Mouse (Mus musculus) neutrophil, adult 83 days (primary cell): Measurements from ENCODE around the gene Ptprm. TPM values are rescaled to one million over a fixed set of nuclear protein-coding genes. Genes with fewer than 3 reads are reported as not detected.

Experiments used
- total RNA-seq, 2 experiments: library from RNA; stranded (reverse); gene quantifications; one replicate each; pipeline ENCODE4 v1.2.4; 2023

Ptprm gene
- total RNA-seq = under 1 TPM; 0.33 to 0.53 TPM

DNA sequence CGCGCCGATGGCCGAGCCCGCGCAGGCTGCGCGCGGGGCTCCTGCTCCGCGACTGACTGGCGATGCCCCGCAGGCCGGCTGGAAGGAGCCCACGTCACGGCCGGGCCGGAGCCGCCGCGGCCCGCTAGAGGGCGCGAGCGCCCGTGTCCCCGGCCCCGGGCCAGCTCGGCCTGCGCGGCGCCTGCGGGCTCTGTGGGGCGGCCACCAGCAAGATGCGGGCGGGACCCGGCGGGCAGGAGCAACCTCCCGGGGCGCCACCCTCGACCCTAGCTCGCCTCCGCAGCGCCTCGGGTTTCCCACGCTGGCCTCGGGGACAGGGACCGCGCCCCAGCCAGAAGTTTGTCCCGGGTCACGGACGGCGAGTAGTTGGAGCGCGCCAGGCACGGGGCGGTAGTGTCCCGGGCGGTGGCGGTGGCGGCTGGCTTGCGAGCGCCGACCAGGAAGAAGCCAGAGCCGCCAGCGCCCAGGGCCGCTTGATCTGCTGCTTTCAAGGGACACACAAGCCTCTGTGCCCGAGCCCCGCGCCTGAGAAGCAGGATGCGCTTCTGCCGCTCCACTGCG, at the start of gene Ptprm:
Ptprm (minus strand) TSS at position 7 of the 561 bp plus-strand sequence.

